Comparison of ENCODE assay signal across 24 mouse cellular contexts in genomic region chr13:117467407-117467806, GRCm38 (mm10).
DNase-seq lines count a peak whose midpoint lies in the region; ATAC-seq and TF ChIP-seq lines count a peak whose summit lies in the region.
"Had no signal": no experiment of that assay in that cellular context is flagged by ENCODE, and none has a peak within 500 bp of the region (broad histone marks: within the 10 kb centered on the region; RNA-seq: fewer than 3 reads in every experiment).

No protein-coding gene starts in this region.

- H3K36me3 ChIP-seq in CH12.LX (replicated peaks in 1 of 2; ENCODE audit: control insufficient read depth in 1 of 2, insufficient read depth in 1 of 2, low read length in 1 of 2), result no peaks in the 10 kb centered on the region
- H3K36me3 ChIP-seq in heart, embryonic 11.5 days (ENCODE audit: control insufficient read depth, insufficient read depth, low read length), result no peaks in the 10 kb centered on the region
- H3K36me3 ChIP-seq: embryonic facial prominence, embryonic 13.5 days; forebrain, embryonic 10.5 days; forebrain, embryonic 15.5 days; hindbrain, embryonic 12.5 days had no signal

- WGBS in heart, embryonic 11.5 days (ENCODE audit: insufficient replicate concordance), result 81% methylated on average over 3 of the region's 3 CpGs

- H3K4me2 ChIP-seq in CH12.LX (ENCODE audit: insufficient read depth, low read depth, poor library complexity, severe bottlenecking), result no peak overlapping the region
- no peak overlapping the region for H3K4me2 ChIP-seq in heart, embryonic 11.5 days
- H3K4me2 ChIP-seq: embryonic facial prominence, embryonic 13.5 days; forebrain, embryonic 15.5 days; hindbrain, embryonic 12.5 days had no signal

- dilution Hi-C loops in CH12.LX (cut with MboI; ENCODE audit: extremely low pct_ligation_motif_present, extremely low pct_unique_long_range_greater_than_20kb, low sequenced_read_pairs), result no loop called here

- DNase-seq in 3134 (ENCODE audit: extremely low read depth, insufficient read length, low spot score) (peak; percentile 26), 3T3-L1 (ENCODE audit: low read depth, low spot score) (peak; percentile 83), CH12.LX (ENCODE audit: extremely low read depth) (no peak)
- DNase-seq in brain, adult 2 months (ENCODE audit: low read depth, low spot score), result peak; percentile 53
- no peak for DNase-seq in frontal cortex, postnatal 14 days (ENCODE audit: low spot score in 2 of 2)
- DNase-seq in embryo, embryonic 11 days, result no peak
- DNase-seq: adrenal gland, postnatal 14 days; cerebellum, adult 11 months; cerebellum, adult 8-10 months; cerebellum, postnatal 25 days; gastrocnemius, postnatal 14 days; heart, postnatal 10 days; heart, postnatal 4 days; kidney, adult 8-10 months had no signal

- no peaks in the 10 kb centered on the region for H3K27me3 ChIP-seq in CH12.LX (replicated peaks)
- no peaks in the 10 kb centered on the region for H3K27me3 ChIP-seq in heart, embryonic 11.5 days (ENCODE audit: control insufficient read depth, insufficient read depth, low read length)
- H3K27me3 ChIP-seq: embryonic facial prominence, embryonic 13.5 days; forebrain, embryonic 15.5 days; hindbrain, embryonic 12.5 days had no signal

- in situ Hi-C loops in CH12.LX (cut with MboI; ENCODE audit: low pct_ligation_motif_present, low pct_unique_long_range_greater_than_20kb, low sequenced_read_pairs), result no loop called here

- H3K4me1 ChIP-seq in CH12.LX (ENCODE audit: control insufficient read depth in 1 of 2, insufficient read depth in 2 of 2), result no peaks in the 10 kb centered on the region
- no peaks in the 10 kb centered on the region for H3K4me1 ChIP-seq in heart, embryonic 11.5 days (ENCODE audit: control insufficient read depth, insufficient read depth, low read length)
- H3K4me1 ChIP-seq: embryonic facial prominence, embryonic 13.5 days; forebrain, embryonic 10.5 days; forebrain, embryonic 15.5 days; hindbrain, embryonic 12.5 days had no signal

- TF ChIP-seq CTCF in CH12.LX (conservative IDR thresholded peaks at IDR 0.05 in 1 of 2, IDR thresholded peaks at IDR 0.05 in 1 of 2; ENCODE audit: low read depth in 2 of 2, low read length in 2 of 2), result no peak

- peaks cover 19% of the 10 kb centered on the region for H3K9me3 ChIP-seq in CH12.LX (replicated peaks; ENCODE audit: low read length)
- H3K9me3 ChIP-seq in heart, embryonic 11.5 days (replicated peaks; ENCODE audit: control insufficient read depth, low read length), result no peaks in the 10 kb centered on the region
- H3K9me3 ChIP-seq: embryonic facial prominence, embryonic 13.5 days; forebrain, embryonic 10.5 days; forebrain, embryonic 15.5 days; hindbrain, embryonic 12.5 days had no signal

- no peak for TF ChIP-seq EP300 in CH12.LX (IDR thresholded peaks at IDR 0.05; ENCODE audit: low read length)

- no peak for ATAC-seq in heart, embryonic 11.5 days (replicated peaks; ENCODE audit: insufficient number of reproducible peaks, low FRiP score, low TSS enrichment)
- no peak for ATAC-seq in granulocyte monocyte progenitor cell, adult 5-6 weeks (replicated peaks; ENCODE audit: poor library complexity, severe bottlenecking)
- ATAC-seq: CD4-positive, CD25-positive, alpha-beta regulatory T cell, adult 4 months; forebrain, embryonic 15.5 days; hindbrain, embryonic 16.5 days; inflammation-experienced regulatory T-cells, adult 6 months; intestine, postnatal 0 days had no signal

- no peak for TF ChIP-seq RAD21 in CH12.LX (IDR thresholded peaks at IDR 0.05; ENCODE audit: low read depth, low read length)

- H3K27ac ChIP-seq in CH12.LX (ENCODE audit: insufficient read depth, low read depth), result no peak overlapping the region
- H3K27ac ChIP-seq in heart, embryonic 11.5 days (ENCODE audit: low read depth, low read length), result no peak overlapping the region
- H3K27ac ChIP-seq: embryonic facial prominence, embryonic 13.5 days; forebrain, embryonic 10.5 days; forebrain, embryonic 15.5 days; hindbrain, embryonic 12.5 days had no signal

- H3K4me3 ChIP-seq in CH12.LX (replicated peaks in 1 of 3; ENCODE audit: low read depth in 2 of 3, low read length in 2 of 3, poor library complexity in 1 of 3), result no peak overlapping the region
- H3K4me3 ChIP-seq in heart, embryonic 11.5 days (ENCODE audit: low read depth, low read length), result no peak overlapping the region
- H3K4me3 ChIP-seq: embryonic facial prominence, embryonic 13.5 days; forebrain, embryonic 10.5 days; forebrain, embryonic 15.5 days; hindbrain, embryonic 12.5 days had no signal

- no peaks in the 10 kb centered on the region for H3K79me2 ChIP-seq in CH12.LX (replicated peaks; ENCODE audit: control insufficient read depth, extremely low read depth, insufficient read depth, poor library complexity, severe bottlenecking)

- no peak overlapping the region for H3K9ac ChIP-seq in CH12.LX (ENCODE audit: insufficient read depth, low read depth)
- H3K9ac ChIP-seq in heart, embryonic 11.5 days (ENCODE audit: low read depth, low read length), result no peak overlapping the region
- H3K9ac ChIP-seq: embryonic facial prominence, embryonic 13.5 days; forebrain, embryonic 15.5 days; hindbrain, embryonic 12.5 days had no signal

- no peak for TF ChIP-seq POLR2A in CH12.LX (IDR thresholded peaks at IDR 0.05; ENCODE audit: low read depth, low read length)

TF ChIP-seq in CH12.LX, 34 proteins besides CTCF, POLR2A, EP300 and RAD21:
- TF ChIP-seq JUN (IDR thresholded peaks at IDR 0.05; ENCODE audit: insufficient read depth, low read depth, low read length), result no peak
- TF ChIP-seq ZNF384 (IDR thresholded peaks at IDR 0.05; ENCODE audit: low read depth, low read length), result peak; percentile 11; the same call in 1 of the 2 replicates
- TF ChIP-seq GABPA (IDR thresholded peaks at IDR 0.05; ENCODE audit: insufficient replicate concordance, low read depth, low read length), result no peak
- no peak for TF ChIP-seq ZC3H11A (IDR thresholded peaks at IDR 0.05; ENCODE audit: low read depth, low read length)
- TF ChIP-seq USF1 (IDR thresholded peaks at IDR 0.05; ENCODE audit: low read depth, low read length), result no peak
- no peak for TF ChIP-seq UBTF (IDR thresholded peaks at IDR 0.05; ENCODE audit: low read depth, low read length)
- no peak for TF ChIP-seq PAX5 (IDR thresholded peaks at IDR 0.05; ENCODE audit: low read length)

Comparison
In these comparisons a context has a peak if more than half of its experiments do, and no peak if none do; other contexts are left out.
1. DNase-seq: peak in 3134 (single experiment), 3T3-L1 (single experiment) and brain, adult 2 months (single experiment); none in CH12.LX (single experiment), frontal cortex, postnatal 14 days (0 of 2) and embryo, embryonic 11 days (single experiment).